Mouse (Mus musculus) retina, embryonic 14.5 days (tissue): Measurements from ENCODE around the gene Taf4.

ENCODE experiments used
- DNase-seq: peaks from one replicate; pipeline ENCODE4 v3.0.0-alpha.2; 2015; ENCODE audit warnings: low spot score

Taf4 gene

DNA sequence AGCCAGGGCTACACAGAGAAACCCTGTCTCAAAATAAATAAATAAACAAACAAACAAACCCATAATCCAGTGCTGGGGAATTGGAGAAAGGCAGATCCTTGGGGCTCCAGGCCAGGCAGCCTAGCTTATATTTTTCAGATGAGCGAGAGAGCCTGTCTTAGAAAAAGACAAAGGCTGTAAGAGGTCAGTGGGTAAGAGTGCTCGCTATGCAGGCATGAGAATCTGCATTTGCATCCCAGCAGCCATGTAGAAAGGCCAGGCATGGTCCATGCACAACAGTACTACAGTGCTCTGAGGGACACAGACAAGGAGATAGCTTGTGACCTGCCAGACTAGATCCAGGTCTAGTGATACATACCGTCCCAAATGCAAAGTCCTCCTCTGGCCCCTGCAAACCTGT lies 6.3 kb upstream of the Taf4 start:
- no peak for DNase-seq

DNA sequence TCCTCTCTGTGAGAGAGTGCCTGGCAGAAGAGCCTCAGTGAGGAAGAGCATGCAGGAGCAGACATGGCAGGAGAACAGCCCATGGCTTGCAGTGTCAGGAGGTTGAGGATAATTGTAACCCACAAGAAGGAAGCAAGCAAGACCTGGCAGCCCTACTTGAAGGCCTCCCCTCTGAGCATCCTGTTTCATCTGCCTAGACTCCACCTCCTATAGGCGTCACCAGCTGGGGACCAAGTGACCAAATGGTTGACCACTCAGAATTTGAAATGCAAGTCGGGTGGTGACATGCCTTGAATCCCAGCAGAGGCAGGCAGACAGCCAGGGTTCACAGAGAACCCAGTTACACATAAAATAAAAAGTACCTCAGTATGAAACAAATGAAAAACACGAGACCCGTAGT lies 4.2 kb upstream of the Taf4 start:
- DNase-seq, result no peak

DNA sequence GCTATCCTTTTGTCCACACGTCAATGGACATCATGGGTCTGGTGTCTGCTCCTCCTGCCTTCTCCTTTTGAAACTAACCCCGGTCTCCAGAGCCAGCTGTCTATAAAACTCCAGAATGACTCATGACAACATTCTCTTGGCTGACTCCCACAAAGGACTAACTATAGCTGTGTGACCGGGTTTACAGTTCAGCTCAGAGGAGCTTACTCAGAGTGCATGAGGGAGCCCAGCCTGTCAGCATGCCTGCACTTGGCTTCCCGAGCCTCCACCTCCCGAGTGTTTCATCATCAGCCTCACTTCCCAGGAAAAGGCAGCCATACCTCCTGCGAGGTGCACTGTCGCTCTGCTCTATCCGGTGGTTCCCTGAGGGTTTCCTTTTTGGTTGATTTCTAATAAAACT lies 3.4 kb upstream of the Taf4 start:
- DNase-seq, result no peak

DNA sequence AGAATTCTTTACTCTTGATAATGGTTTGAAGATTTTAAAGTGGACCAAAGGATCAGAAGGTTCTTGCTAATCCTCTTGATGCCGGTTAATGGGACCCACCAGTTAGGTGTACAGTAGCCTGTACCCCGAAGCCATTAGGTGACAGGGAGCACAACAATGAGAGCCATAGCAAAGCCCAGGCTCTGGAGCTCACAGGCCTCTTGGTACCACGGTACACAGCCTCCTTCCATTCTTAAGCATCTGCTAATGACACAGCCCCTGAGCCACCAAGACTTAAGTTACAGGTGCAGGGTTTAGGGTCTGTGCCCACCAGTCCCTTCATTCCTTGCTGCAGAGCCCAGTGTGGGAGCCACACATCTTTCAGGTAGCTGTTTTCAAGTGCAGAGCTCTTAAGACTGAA lies 1.8 kb upstream of the Taf4 start:
- no peak for DNase-seq

DNA sequence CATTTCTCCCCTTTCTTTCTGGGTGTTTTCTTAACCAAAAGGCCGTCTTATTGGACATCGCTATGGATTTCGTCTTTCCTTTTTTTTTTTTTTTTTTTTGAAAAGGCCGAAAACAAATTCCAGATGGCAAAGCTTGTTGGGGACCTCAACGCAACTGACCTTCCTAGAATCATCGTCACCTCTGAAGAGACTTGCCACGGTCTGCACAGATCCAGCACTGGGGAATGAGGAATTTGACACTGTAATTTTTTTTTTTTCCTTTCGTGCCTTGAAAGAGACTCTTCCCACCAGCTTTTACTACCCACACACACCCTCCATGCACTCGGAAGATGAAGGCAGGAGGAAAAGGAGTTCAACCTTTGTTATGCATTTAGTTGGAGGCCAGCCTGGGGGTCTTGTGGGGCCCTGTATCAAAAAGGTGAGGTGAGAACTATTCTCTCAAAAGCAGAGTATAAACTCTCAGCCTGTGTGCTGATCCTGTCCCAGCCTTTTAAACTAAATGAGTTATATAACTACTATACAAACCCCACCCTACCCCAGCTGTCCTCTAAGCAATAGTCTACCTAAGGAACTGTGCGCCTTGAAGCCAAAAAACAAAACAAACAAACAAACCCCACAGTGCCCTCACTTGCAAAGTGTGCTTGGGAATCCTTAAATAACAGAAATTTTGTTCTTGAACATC lies 1.0 kb upstream of the Taf4 start:
- peak; percentile 26 for DNase-seq

DNA sequence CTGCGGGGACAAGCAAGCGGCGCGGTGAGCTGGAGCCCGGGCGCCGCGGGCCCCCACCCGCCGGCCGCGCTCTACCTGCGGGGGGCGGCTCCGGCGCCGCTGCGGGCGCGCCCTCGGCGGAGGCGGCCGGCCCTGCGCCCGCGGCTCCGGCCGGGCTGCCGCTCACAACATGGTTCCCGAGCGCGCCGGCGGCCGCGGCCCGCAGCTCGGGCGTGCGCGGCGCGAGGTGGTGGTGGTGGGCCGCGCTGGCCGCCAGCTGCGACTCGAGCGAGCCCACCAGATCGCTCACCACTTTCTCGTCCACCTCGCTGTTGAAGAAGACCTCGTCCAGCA lies 185 bp downstream of the Taf4 start:
- no peak for DNase-seq

DNA sequence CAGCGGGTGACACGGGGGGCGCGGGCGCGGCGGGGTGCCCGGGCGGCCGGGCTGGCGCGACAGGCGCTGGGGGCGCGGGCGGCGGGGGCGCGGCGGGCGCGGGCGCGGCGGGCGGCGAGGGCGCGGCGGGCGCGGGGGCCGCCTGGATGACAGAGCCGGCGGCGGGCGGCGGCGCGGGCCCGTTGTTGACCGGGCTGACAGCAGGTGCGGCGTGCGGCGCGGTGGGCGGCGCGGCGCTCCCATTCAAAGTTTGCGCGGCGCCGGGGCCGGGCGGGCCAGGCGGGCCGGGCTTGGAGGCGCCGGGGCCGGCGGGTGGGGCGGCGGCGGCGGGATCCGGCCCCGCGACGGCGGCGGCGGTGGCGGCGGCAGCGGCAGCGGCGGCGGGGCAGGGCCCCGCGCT lies 595 bp downstream of the Taf4 start:
- peak; percentile 27 for DNase-seq

DNA sequence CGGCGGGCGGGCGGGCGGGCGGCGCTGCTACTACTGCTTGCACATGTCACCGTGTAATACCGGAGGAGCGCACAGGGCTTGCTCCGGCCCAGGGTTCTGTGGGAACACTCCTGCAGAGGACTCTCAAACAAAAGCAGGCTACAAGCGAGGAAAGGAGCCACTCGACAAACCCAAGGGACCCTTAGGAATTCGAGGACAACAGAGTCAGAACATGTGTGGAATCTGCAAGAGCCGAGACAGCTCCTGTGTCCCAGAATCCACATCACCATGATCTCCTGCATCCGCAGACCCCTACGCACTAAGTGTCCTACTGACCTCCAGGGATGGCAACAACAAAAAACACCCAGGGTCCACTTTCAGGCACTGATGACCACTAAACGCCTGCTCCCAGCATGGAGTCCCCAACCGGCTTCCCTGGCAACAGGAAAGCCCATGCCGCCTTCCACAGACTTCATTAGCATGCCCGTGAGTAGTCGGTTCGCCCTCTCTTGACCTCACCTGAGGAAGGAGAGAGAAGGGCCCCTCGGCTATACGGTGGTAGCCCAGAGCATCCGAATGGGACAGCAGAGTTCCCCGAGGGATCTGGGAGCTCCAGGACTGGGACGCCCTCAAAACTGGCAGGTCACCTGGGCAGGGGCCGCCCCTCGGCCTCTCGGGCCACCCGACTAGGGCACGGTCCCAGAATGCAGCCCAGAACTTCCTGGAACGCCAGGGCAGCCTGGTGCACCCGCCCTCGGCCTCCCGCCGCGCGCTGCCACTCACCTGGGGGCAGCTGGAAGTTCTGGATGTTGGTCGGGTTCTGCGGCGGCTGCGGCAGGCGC lies 1.6 kb downstream of the Taf4 start:
- DNase-seq, result peak; percentile 34

DNA sequence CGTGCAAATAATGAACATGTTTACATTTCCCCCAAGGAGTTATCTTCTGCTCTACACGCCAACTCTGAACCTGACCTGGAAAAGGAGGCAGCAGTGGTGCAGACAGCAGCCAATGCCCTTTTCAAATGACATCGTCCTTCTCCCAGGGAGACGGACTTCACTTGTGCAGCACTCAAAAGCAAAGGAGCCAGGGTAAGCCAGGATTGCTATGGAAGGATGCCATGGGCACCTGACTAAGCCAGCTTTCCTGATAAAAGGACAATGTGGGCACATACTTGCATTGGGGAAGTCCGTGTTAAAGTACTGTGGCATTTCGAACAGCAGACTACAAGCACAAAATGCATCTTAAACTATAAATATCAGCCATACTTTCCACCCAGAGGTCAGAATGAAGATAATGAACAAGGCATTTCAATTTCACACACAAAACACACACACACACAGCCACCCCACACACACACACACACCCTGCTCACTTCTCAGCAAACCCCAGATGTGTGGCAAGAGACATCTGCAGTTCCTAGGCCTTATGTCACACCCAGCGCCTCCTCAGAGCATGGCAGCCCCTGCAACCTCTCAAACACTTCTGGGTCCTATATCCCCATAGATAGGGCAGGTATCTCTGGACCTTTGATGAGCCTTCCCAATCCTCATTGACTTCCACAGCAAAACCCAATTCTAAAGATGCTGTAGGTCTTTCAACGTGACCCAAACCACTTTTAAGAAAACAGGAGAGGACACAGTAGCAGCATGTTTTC lies 2.4 kb downstream of the Taf4 start:
- DNase-seq, result no peak

DNA sequence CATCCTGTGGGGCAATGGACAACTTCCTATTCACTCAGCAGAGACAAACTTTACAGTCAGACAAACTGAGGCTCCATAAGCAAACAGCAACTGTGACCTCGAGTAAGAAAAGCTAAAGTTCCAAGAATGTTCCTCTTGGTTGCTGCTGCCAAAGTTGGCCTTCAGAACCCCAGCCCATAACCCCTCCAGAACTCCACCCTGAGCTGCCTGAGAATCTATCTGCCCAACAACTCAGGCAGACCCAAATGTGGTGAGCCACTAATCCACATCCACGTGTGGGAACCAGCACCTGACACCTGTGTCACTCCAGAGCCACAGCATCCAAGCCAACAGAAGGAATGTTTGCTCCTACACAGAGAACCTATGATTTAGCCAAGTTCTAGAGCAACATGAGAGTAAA lies 4.0 kb downstream of the Taf4 start:
- no peak for DNase-seq

GRCm38 (mm10) chr2:179971891-179972290 lies 4.6 kb downstream of the Taf4 start:
- DNase-seq, result no peak

DNA sequence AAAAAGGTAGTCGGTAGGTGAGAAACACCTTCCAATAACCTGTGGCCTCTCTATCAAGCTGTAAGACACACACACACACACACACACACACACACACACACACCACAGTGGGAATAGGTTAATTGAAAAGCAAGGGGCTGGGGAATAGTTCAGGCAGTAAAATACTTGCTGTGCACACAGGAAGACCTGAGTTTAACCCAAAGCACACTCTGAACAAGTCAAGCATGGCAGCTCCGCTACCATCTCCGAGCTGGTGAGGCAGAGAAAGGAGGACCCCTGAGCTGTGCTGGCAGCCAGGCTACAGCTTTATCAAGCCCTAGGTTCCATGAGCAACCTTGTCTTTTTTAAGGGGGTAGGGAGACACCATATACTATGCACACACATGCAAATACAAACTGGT lies 7.3 kb downstream of the Taf4 start:
- DNase-seq, result no peak

- DNase-seq, result no peak
Observed at GRCm38 (mm10) chr2:179967633-179968032, 8.8 kb downstream of the Taf4 start.

DNA sequence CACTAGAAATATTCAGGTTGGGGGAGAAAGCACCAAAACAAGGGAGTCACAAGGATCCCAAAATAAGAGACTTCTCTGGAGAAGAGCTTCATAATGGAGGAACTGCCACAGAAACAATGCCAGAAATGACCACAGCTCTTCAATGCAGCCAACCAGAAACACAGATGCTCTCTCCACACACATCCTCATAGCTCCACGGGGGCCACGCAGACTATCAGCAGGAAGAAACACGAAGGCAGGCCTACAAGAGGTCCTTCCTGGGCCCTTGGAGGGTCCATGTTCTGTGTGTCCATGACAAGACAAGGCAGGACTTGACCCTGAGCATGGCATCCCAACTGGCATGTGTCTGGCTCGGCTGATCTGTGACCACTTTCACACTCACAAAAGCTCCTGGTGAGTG lies 15.0 kb downstream of the Taf4 start:
- no peak for DNase-seq

DNA sequence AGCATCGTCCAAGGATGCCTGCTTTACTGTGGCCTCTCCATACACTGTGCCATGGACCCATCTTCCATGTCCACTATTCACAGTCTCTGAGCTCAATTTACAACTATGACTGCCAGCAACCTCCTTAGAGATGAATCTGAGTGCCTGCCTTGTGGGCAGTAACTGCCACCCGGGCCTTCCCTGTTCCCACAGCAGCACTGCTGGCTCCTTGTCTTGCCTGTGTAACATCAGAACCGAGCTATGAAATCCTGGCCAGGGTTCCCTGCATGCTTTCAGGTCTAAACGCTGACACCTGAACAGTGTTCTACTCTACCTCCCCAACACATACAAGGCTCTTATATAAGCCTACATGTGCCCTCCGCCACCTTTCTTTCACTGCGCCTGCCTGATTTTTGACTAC lies 16.1 kb downstream of the Taf4 start:
- DNase-seq, result no peak

DNA sequence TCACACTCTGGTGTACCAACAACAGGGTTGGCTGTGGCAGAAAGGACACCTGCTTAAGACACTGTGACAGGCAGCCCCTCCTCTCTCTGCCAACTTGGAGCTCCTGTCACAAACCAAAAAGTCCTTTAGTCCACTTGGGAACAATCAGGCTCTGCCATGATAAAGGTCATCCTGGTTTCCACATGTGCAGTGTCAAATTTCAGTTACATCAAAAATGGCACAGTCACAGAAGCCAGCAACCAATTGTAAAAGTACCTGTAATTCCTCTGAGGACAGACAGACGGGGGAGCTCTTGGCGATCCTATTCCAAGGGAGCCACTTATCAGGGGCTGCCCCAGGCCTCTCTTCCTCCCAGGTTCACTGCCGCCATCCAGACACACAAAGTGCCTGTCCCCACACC lies 17.1 kb downstream of the Taf4 start:
- no peak for DNase-seq

DNA sequence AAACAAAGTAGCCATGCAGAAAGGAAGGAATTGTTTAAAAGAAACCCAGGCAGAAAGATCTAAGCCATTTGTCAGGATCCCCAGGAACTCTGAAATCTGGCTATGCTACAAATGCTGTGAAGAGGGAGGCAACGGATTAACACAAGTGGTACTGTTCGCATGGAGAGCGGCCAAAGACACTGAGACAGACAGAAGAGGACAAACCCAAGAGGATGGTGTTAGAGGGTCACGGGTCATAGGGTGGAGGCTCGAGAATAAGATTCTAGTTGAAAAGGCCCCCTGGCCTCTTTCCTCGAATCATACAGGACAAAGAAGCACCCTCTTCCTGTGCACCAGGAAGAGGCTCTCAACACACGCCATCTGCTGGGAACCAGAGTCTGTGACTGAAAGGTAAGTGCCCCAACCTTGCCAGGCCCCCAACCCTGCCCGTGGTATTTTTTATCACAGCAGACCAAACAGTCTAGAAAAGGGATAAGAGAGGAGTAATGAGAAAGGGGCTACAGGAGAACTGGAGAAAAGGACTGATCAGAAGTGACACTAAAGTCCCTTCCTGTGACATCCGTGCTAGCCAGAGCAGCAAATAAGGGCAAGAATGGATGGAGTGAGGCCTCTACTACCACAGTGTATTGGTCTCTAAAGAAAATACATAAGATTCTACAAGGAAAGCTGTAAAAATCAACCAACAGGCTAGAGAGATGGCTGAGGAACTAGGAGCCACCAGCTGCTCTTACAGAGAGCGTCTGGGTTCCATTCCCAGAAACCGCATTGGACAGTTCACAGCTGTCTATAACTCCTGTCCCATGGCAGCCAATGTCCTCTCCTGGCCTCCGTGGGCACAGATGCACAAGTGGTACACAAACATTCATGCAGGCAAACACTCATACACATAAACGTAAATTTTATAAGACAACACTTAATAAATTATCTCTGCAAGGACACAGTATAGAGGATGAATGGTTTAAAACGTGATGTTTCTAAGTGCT lies 24.6 kb downstream of the Taf4 start:
- no peak for DNase-seq

DNA sequence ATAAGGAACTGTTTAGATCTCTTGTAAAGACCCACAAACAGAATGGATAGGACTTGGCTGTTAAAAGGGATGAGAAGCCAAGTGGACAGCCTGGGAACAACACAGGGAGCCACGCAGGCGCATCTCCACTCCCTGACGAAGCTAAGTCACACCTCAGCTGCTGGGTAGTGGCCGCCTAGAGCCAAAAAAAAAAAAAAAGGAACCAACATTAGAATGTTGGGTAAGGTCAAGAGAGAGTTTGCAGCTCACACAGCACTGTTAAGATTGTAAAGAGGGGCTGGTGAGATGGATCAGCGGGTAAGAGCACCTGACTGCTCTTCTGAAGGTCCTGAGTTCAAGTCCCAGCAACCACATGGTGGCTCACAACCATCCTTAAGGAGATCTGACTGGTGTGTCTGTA lies 27.6 kb downstream of the Taf4 start:
- no peak for DNase-seq

DNA sequence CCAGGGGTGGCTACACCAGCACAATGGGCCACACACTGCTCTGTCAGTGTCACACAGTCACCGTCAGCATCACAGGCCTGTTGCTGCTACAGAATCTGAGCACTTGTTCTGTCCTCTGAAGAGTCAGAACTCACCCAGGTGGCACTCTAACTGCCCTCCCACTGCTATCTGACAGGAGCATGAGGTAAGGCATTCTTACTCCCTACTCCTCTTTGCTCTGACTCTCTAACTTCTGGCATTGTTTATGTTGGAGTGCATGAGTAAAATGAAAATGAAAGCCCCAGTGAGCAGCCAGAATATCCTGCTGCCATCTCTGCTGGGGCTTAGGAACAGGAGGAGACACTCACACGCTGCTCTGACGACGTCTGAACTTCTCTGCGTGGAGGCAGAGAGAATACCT lies 28.8 kb downstream of the Taf4 start:
- no peak for DNase-seq

DNA sequence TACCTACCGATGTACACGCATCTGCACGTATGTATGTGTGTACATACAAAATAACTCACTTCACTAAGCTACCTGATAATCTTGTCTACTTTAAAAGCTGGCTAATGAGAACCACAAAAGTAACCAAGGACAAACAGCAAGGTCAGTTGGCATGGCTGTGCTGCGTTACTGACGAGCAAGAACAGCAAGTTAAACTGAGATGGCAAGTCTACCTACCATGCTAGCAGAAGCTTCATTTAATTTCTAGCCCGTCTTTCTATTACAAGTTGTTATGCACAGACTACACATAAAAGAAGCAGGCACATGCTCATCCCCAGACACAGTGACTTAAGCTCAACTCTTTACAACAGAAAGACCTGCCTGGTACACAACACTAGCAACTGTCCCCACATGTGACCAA lies 29.9 kb downstream of the Taf4 start:
- DNase-seq, result no peak

GRCm38 (mm10) chr2:179945051-179945450 lies 31.4 kb downstream of the Taf4 start:
- DNase-seq, result peak; percentile 21

- no peak for DNase-seq
Observed at GRCm38 (mm10) chr2:179941696-179942095, 34.8 kb downstream of the Taf4 start.
